Mouse (Mus musculus) retina, postnatal 7 days (tissue): Measurements from ENCODE around the gene Sgms2.

Experiments used
- DNase-seq: peaks from one replicate; pipeline ENCODE4 v3.0.0-alpha.2; 2012; ENCODE audit warnings: low read depth, low spot score

Sgms2 gene

DNA sequence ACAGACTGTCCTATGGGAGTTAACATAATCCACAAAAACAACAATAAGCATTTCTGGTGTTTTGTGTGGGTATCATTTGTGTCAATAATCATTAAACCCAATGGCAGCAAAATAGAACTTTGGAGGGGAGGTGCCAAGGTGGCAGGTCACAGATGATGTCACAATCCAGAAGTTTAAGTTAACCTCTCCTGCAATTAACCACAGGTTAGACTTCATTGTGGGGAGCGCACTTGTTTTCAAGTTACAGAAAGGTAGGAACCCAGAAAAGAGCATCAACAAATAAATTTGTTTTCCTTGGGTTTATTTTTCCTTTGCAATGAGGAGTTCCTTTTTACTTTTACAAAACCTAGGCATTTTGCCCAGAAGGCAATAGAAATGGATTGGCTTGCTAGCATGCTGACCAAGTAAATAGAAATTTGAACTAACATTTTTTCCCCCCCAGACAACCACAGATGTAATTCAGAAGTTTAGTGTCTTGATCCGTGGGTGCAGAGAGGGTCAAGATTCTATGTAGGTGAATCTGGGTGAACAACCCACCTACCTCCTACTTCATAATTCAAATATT, at the start of gene Sgms2:
Gene Sgms2 (minus strand): TSS at position 51 of the 565 bp plus-strand sequence.
- DNase-seq: no peak

DNA sequence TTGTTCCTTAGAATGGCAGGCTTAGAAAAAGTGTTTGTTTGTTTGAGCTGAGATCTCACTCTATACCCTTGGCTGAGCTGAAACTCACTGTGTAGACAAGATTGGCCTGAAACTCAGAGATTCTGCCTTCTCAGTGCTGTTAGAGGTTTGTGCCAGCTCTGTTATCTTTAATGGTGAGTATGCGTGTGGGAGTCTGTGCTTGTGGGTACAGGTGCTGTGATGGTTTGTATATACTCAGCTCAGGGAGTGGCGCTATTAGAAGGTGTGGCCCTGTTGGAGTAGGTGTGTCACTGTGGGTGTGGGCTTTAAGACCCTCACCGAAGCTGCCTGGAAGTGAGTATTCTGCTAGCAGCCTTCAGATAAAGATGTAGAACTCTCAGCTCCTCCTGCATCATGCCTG, 34.0 kb upstream of the Sgms2 start:
- no peak for DNase-seq

DNA sequence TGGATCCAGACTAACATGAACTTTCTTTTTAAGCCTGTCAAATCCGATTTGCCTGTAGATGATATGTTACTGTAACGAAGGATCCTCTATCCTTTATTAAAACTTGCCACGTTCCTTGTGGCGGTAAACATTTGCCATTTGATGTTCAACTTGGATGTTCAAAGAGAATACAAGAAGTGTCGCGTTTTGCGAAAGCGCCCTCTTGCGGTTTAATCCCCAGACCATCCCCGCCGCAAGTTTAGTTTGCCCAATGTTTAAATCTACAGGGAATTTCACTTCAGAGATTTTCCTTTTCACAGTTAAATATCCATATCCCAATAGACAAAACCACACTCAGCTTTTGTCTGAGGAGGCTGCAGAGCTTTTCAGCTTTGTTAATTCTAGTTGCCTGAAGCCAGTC, 33.6 kb upstream of the Sgms2 start:
- peak; percentile 2 for DNase-seq

DNA sequence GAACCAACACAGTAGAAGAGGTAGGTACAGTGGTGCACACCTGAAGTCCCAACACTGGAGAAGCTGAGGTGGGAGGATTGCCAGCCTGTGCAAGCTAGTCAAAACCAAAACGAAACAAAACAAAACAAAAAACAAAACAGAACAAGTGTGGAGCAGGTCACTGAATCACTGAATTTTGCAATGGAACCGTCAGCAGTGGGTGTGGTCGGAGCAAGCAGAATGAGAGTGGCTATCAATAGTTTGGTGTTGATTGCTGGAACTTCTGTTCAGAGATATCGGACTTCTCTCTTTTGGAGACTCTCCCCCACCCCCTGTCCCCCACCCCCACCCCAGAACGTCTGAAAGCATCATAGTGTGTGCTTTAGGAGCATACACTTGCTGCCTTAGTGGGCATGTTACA, 33.0 kb upstream of the Sgms2 start:
- no peak for DNase-seq

DNA sequence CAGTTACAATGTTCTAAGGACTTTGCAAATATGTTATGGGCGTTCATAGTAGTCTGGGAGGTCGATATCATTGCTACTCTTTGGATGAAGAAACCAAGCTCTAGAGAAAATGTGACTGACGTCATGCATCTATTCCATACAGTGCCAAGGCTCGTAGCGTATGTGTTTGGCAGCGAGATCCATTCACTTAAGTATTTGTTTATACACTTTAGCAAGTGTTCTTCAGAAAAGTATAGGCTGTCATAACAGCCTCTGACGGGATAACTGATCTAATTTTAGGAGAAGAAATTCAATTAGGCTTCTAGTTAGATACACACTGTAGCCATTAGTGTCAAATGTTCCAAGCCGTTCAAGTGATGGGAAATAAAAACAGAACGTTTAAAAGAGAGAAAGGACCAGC, 32.5 kb upstream of the Sgms2 start:
- DNase-seq: no peak

DNA sequence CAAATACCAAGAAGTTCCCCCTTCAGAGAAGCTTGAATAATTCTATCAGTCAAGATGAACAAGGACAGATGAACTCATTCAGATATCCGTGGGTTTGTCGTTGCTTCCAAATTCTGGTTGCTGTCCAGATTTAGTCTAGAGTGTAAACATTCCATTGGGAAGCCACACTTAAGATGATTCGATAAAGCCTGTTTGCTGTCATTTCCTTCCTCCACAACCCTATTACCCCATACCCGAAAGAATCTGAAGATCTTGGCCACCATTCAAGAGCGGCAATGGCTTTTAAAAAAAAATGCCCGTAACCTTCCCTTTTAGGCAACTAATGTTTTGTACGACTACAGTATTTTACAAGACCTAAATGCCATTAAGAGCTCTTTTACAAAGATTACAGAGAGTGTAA, 31.0 kb upstream of the Sgms2 start:
- DNase-seq: no peak

DNA sequence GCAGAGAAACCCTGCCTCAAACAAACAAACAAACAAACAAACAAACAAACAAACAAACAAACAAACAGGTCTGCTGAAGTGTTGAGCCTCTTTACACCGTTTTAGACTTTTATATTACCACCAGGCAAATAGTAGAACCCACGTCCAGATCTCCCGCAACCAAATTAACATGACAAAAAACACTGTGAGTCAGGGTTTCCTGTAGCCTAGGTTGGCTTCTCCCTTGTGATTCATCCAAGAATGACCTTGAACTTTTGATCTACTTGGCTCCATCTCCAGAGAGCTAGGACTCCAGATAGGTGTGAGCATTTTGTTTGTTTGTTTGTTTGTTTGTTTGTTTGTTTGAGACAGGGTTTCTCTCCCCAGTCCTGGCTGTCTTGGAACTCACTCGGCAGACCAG, 30.0 kb upstream of the Sgms2 start:
- no peak for DNase-seq

DNA sequence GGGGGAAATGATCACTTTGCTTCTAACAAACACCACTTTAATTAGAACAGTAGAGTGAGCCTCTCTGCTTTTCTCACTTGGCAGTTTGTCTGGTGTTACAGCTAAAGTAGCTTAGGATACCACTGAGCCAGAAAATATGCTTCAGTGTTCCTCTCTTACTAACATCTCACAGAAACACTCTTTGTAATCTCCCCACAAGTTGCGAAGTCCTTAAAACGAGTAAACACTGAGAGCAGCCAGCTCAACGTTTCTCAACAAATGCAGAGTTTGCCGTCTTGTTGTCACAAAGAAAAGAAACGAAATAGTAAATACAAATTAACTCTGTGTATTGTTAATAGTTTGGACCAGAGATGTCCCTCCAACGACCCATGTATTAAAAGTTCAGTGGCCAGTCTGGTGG, 26.5 kb upstream of the Sgms2 start:
- no peak for DNase-seq

DNA sequence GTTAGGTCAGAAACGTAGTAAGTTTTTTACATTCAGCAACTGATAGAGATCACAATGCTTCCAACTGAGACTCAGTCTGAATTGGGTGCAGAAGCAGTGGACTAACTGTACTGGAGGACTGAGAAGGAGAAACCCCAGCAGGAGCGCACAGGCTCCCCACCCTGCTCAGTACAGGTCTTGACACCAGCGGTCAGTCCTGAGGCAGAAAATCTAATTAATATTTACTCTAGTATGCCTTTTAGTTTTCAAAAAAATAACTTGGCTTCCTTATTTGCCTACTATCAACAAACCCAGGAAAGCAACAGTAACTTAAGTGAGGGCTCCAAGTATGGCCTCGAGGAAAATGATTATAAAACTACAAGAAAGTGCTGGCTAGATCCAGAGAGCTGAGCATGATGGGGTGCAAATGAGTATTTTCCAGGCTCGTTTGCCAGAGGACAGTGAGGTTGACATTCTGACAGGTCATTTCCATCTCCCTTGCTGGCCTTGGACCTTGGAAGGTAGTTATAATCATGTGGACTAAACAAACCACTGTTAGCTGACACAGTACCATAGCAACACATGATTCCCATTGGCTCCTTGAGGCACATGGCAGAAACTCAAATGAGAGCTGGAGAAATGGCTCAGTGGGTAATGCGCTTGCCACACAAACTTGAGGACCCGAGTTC, 25.3 kb upstream of the Sgms2 start:
- no peak for DNase-seq

DNA sequence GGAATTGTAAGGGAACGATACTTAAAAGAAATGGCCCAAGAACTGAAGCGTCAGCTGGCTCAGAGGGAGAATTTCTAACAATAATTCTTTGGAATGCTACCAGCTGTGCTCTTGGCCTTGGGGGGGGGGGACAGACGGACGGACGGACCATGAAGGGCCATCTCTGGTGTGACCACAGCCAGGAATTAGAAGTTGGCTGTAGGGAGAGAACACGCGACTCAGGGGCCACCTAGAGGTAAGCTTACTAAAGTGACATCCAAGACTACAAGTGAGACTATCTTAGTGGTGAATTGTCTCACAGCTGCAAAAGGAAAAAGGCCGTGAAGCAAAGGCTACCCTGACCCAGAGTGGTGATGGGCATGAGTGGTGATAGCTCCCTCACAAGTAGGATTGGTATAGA, 20.4 kb upstream of the Sgms2 start:
- DNase-seq: no peak

DNA sequence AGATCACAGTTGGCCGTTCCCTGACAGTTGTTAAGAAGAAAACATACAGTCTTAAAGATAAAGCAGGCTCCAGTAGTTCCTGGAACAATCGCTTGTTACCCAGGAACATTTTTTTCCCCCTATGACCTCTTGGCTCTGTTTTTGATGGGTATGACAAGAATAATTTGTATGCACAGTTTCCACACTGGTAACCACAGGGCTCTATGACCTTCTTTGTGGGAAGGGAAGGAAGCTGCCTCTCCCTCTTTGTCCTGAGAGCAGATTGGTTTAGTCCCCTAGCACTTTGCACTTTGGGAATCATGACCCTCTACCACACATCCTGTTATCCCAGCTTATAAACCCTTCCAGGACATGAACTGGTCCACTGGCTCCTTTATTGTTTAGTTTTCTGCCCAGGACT, 16.8 kb upstream of the Sgms2 start:
- no peak for DNase-seq

DNA sequence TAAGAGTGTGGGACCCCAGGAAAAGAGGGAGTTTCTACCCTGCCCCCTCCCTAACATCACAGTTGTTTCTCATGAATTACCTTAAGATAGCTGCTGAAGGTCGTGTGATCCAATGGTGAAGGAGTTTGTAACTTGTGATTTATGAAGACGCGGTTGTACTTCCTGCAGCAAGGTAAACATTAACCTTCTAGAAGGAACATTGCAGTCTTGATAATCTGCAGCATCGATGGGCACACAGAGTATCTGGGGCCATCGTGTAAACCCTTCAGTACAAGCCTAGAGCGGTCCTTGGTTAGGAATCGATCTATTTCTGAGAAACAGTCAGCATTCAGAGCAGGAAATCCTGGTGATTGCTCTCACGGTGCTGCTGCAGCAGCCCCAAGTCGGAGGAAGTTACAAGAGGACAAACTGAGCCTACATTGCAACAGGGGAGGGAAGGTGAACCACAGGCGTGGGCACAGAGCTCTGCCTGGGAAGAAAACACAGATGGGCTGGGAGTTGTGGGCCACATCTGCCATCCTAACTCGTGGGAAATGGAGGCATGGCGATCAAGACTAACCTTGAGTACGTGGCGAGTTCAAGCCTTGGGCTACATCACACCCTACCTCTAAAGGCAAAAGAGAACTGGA, 13.5 kb upstream of the Sgms2 start:
- no peak for DNase-seq

DNA sequence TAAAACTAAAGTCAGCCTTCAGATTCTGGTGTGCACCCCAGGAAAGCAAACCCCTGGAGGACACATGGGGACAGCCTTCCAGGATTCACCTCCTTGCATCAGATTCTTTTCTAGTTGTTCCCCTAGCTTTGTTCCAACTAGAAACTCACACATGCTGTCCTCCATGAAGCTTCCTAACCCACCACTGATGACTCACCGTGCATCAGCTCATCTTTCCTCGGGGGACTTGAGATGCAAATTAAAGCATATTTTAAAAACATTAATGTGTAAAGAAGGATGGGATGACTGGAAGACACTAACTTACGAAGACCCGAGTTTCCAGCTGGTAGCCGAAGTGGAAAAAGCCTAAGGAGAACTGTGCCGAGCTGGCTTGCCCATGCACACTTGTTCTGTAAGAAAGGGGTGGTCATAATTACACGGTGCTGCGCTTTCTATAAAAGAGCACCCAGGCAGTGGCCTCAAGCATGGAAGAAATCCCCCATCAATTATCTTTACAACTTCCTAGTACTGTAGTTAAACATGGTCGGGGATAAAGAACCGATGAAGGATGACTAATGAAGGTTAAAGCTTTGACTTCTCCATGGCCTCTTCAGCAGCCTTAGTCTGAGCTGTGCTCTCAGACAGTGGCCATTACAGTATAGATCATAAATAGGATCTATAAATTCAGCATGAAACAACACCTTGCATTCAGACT, 10.6 kb upstream of the Sgms2 start:
- no peak for DNase-seq

DNA sequence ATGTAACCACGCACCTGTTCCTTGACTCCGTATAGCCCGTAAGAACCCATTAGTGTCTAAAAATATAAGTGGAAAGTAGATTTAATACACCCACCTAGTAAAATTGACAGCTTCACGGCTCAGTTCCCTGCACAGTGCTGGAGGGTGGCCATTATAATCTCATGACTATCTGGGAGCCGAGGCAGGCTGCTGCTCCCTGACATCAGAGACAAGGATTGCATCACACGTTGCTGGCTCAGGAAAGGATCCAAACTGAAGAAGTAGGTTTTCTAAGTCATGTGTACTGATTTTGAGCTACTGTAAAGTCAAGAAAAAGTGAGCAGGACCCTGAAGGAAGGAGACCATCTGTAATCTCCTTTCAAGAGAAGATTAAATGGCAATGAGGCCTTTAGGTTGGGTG, 8.4 kb upstream of the Sgms2 start:
- no peak for DNase-seq

DNA sequence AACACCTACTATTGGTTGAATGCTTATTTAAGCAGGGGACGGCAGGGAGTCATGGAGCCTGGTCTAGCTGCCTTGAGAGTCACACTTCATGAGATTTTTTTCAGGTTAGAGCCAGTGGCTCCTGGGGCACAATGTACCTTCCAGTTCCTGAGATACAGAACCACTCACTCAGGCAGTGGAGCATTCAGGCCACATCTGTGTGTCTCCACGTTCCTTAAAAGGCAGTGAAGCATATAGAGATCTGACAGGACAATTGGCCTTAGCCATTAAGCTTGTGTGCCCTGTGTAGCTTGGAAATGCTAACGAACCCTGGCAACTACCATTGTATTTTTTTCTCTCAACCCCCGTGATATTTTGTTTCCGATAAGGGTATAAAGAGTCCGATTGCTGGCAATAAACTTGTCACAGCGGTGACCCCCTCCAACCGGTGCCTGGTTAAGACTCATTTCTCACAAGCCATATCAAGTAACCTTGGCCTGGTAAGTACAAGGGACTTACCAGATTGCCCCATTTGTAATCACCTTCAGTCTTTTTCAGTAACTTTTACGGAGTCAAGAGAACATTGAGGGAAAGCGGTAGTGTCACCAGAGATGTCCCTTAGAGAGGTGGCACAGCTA, 5.4 kb upstream of the Sgms2 start:
- no peak for DNase-seq

DNA sequence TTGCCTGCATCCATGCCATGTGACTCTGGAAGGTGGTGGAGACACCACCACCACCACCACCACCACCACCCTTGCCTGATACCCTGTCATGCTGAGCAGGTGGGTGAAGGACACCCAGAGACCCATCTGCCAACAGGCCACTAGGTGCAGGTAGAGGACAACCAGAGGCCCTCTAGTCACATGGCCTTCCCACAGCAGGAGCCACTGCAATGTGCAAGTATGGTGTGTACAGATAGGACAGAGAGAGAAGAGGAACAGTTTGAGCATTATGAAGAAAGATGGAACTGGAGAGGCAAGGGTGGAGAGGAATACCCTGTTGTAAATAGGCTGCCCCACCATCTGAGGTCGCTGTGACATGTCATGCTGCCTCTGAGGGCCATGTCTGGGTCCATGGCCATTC, 3.9 kb upstream of the Sgms2 start:
- no peak for DNase-seq

DNA sequence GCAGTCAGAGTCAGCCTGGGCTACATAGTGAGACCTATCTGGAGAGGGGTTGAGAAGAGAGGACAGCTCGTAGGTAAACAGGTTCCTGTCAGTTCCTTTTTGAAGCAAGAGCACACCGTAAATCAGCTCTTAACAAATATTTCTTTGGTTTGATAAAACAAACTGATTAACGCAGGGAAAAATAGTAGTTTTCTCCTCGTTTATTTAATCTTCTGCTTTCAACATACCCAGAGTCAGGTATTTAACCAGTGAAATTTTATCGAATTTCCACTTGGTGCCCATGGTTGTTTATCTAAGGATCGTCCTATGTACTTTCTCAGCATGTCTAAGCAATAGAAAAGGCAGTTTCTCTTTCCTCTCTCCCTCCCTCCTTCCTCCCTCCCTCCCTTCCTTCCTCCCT, 2.0 kb upstream of the Sgms2 start:
- DNase-seq: no peak

DNA sequence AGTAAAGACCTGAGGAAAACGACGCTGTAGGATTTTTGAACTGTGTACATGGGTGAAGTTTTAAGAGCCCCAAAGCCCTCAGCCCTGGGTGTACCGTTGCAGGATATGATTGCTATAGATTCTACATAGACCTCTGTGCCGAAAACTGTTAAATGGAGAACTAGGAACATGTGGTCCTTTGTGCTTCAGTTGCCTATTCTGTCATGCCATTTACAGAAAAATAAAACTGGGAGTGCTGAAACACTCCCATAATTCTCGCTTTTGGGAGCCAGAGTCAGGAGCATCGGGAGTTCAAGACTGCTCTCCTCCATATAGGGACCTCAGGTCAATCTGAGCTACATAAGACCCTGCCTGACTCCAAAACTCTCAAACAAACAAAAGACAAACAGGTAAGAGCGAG, 769 bp upstream of the Sgms2 start:
- DNase-seq: no peak

DNA sequence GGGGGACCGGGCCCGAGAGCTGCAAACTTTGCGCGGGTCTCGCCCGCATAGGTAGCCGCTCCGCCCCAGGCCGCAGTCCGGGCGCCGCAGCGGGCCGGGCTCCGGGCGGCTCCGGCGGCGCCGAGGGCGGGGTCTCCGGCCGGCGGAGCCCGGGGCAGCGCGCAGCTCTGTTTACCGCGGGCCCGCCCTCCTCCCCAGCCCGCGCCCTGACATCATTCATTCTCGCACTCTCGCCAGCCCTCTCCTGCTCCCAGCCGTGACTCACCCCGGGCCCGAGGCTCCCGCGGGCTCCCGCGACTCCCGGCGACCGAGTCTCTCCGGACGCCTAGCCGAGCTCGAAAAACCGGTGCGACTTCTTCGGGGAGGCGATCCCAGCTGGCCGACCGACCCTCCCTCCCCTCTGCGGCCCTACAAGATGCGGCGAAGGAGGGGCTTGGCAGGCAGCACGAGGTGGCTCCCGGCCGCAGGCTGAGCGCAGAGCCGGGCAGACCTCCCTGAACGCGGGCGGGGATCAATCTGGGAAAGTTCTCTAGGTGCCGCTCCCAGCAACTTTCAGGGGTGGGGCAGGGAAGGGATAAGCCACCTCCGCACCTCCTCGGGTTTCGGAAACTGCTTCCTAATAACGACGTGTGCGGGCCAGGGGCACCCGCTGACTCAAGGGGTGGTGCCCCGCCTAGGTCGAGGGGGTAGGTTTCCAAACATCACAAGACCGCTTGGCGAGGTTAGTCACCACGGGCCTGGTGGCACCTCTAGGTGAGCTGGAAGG, 885 bp downstream of the Sgms2 start:
- peak; percentile 17 for DNase-seq

DNA sequence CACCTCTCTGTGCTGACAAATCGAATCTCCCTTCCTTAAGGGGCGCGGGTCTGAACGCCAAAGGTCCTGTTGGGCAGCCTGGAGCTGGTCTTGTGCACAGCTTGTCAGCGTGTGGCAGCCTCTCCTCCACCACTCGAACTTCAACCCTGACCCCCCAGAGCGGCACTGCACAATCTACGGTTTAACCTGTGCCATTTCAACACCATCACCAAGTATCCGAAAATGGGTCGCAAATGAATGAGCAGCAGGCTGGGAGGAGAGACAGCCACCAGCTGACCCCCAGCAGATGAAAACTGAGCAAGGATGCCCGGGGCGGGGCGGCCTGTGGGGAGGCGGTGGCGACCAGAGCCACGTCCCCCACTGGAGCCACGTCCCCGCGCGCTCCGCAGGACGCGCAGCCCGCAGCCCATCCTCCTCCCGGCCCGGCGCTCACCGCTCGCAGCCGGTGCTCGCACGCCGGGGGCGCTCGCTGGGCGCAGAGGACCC, 1.5 kb downstream of the Sgms2 start:
- DNase-seq: no peak

DNA sequence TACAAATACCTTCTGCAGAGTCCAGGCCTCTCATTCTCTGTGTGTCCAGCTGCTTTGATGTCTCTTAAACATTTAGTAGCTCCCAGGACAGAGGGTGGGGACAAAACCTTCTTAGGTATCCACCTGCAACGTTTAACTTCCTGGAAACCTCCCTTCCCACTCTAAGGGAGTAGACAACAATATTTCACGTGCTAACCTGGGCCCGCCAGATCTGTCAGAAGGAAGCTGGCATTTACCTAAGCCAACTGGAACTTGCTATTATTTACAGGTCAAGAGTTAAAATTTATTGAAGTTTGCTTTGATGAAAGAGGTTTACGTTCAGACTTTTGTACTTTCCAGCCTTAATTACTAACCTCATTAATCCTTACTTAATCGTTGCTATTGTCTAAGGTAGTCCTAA, 2.2 kb downstream of the Sgms2 start:
- no peak for DNase-seq

DNA sequence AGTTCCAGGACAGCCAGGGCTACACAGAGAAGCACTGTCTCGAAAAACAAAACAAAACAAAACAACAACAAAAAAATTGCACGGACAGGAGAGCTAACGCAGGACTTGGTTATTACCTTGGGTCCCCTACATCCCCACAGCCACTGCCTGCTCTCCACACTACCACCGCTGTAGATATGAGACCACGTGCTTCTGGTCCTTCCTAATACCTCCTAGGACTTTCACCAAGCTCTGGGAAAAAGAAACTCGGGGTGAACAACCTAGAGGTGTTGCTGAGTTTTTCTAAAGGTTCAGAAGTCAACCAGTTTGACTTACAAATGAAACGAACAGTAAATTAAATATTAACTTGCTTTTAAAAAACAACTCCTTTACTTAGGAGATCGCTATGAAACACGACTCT, 2.8 kb downstream of the Sgms2 start:
- DNase-seq: no peak
